21 mouse cellular contexts compared by ENCODE assay signal in genomic region chr3:85634389-85635125, GRCm38 (mm10).
DNase-seq lines count a peak whose midpoint lies in the region; ATAC-seq and TF ChIP-seq lines count a peak whose summit lies in the region.
"Had no signal": no experiment of that assay in that cellular context is flagged by ENCODE, and none has a peak within 500 bp of the region (broad histone marks: within the 10 kb centered on the region; RNA-seq: fewer than 3 reads in every experiment).

No protein-coding gene starts in this region.

- no peaks in the 10 kb centered on the region for H3K9me3 ChIP-seq in heart, embryonic 13.5 days
- H3K9me3 ChIP-seq in intestine, postnatal 0 days (ENCODE audit: control insufficient read depth), result no peaks in the 10 kb centered on the region

- WGBS in heart, embryonic 13.5 days, result 86% methylated on average over 8 of the region's 8 CpGs
- 79% methylated on average over 8 of the region's 8 CpGs for WGBS in intestine, postnatal 0 days

- H3K79me2 ChIP-seq in myocyte (ENCODE audit: control insufficient read depth, insufficient read depth), result no peaks in the 10 kb centered on the region

- TF ChIP-seq CTCF in intestine, postnatal 0 days (IDR thresholded peaks at IDR 0.05; ENCODE audit: low read depth), result no peak

- H3K4me1 ChIP-seq in heart, embryonic 13.5 days, result peaks cover 45% of the 10 kb centered on the region
- no peaks in the 10 kb centered on the region for H3K4me1 ChIP-seq in intestine, postnatal 0 days (replicated peaks; ENCODE audit: control insufficient read depth, insufficient read depth, low read length)

- 0 out of 2 replicates have a peak overlapping the region, but pooled peaks have one; percentile 3 for H3K27ac ChIP-seq in heart, embryonic 13.5 days (replicated peaks)
- no peak overlapping the region for H3K27ac ChIP-seq in intestine, postnatal 0 days (ENCODE audit: low read depth, low read length)
- H3K27ac ChIP-seq: hindbrain, embryonic 14.5 days had no signal

- no peaks in the 10 kb centered on the region for H3K36me3 ChIP-seq in heart, embryonic 13.5 days
- no peaks in the 10 kb centered on the region for H3K36me3 ChIP-seq in myocyte (ENCODE audit: control insufficient read depth, insufficient read depth)
- no peaks in the 10 kb centered on the region for H3K36me3 ChIP-seq in intestine, postnatal 0 days (ENCODE audit: control insufficient read depth, insufficient read depth)

- intact Hi-C loops in heart, postnatal 10 days (cut with DNase I), result no loop called here

- no peak for TF ChIP-seq POLR2A in myocyte (IDR thresholded peaks at IDR 0.05; ENCODE audit: insufficient read length, low read depth)

- no peak overlapping the region for H3ac ChIP-seq in myocyte (ENCODE audit: control insufficient read depth, insufficient read length)

- no peak for ATAC-seq in heart, embryonic 13.5 days (ENCODE audit: extremely low read depth, insufficient number of reproducible peaks, low FRiP score, low TSS enrichment)
- ATAC-seq in intestine, postnatal 0 days, result no peak

- H3K4me3 ChIP-seq in heart, embryonic 13.5 days, result no peak overlapping the region
- H3K4me3 ChIP-seq in myocyte, result no peak overlapping the region
- no peak overlapping the region for H3K4me3 ChIP-seq in intestine, postnatal 0 days (ENCODE audit: low read depth, low read length)

- H3K27me3 ChIP-seq in heart, embryonic 13.5 days (replicated peaks), result no peaks in the 10 kb centered on the region
- H3K27me3 ChIP-seq in myocyte (ENCODE audit: control insufficient read depth, insufficient read depth, insufficient read length), result no peaks in the 10 kb centered on the region
- no peaks in the 10 kb centered on the region for H3K27me3 ChIP-seq in intestine, postnatal 0 days (replicated peaks; ENCODE audit: control insufficient read depth, insufficient read depth, low read length)

- H3K4me2 ChIP-seq in heart, embryonic 13.5 days, result no peak overlapping the region
- H3K4me2 ChIP-seq in myocyte (ENCODE audit: low read depth), result no peak overlapping the region
- H3K4me2 ChIP-seq in intestine, postnatal 0 days (replicated peaks; ENCODE audit: low read depth), result no peak overlapping the region
- H3K4me2 ChIP-seq: hindbrain, embryonic 14.5 days; liver, embryonic 11.5 days; lung, embryonic 14.5 days; midbrain, embryonic 11.5 days had no signal

- DNase-seq in heart, postnatal 10 days, result no peak
- peak; percentile 42 for DNase-seq in layer of hippocampus, adult 9-11 months
- no peak for DNase-seq in layer of hippocampus, postnatal 25 days (ENCODE audit: extremely low spot score in 1 of 2, low spot score in 1 of 2)
- peak; percentile 75 for DNase-seq in brain, adult 2 months (ENCODE audit: low read depth, low spot score)
- DNase-seq in embryo, embryonic 11 days, result no peak
- DNase-seq: adrenal gland, adult 2 months; cerebellum, adult 18-20 months; cerebellum, postnatal 36 days; heart, adult 11 months; heart, postnatal 14 days; kidney, adult 11 months; lung, embryonic 14.5 days; lung, postnatal 4 days; right cerebral cortex, postnatal 25 days; thymus, postnatal 25 days had no signal

- no peak overlapping the region for H3K9ac ChIP-seq in heart, embryonic 13.5 days
- no peak overlapping the region for H3K9ac ChIP-seq in intestine, postnatal 0 days (ENCODE audit: low read depth, low read length)
- H3K9ac ChIP-seq: hindbrain, embryonic 14.5 days; lung, embryonic 14.5 days had no signal

TF ChIP-seq in myocyte, 11 proteins besides CTCF, POLR2A, EP300 and RAD21:
- no peak for TF ChIP-seq POLR2AphosphoS2 (IDR thresholded peaks at IDR 0.05; ENCODE audit: insufficient read length, low read depth)
- peak in 1 of 3 experiments; percentile 26 for TF ChIP-seq MYOG (IDR thresholded peaks at IDR 0.05; ENCODE audit: control insufficient read depth in 1 of 3, insufficient read depth in 1 of 3, insufficient read length in 2 of 3, low read depth in 2 of 3)
- no peak for TF ChIP-seq E2F4 (IDR thresholded peaks at IDR 0.05; ENCODE audit: insufficient read depth)
- no peak for TF ChIP-seq MAX (IDR thresholded peaks at IDR 0.05; ENCODE audit: low read depth)
- peak in 2 of 3 experiments; percentile 4 to 54 for TF ChIP-seq MYOD1 (IDR thresholded peaks at IDR 0.05; ENCODE audit: control insufficient read depth in 1 of 3, insufficient read length in 2 of 3, low read depth in 2 of 3)
TF ChIP-seq in myocyte: peak in this region for 2.

Comparison
In these comparisons a context has a peak if more than half of its experiments do, and no peak if none do; other contexts are left out.
1. DNase-seq: peak in layer of hippocampus, adult 9-11 months (single experiment) and brain, adult 2 months (single experiment); none in heart, postnatal 10 days (0 of 2), layer of hippocampus, postnatal 25 days (0 of 2) and embryo, embryonic 11 days (single experiment).